Mouse (Mus musculus) brain, embryonic 14.5 days (tissue): ENCODE results near the gene Aff3. TPM values are rescaled to one million over a fixed set of nuclear protein-coding genes. Genes with fewer than 3 reads are reported as not detected.

ENCODE experiments used
- DNase-seq: peaks from one replicate; pipeline ENCODE4 v3.0.0-alpha.2; 2011; ENCODE audit warnings: low read depth
- CTCF ChIP-seq: fragments of 200-500 bp; IDR thresholded peaks from 2 replicates; pipeline ENCODE4 v1.5.1; 2012; ENCODE audit warnings: inconsistent platforms, mild to moderate bottlenecking, moderate library complexity, borderline replicate concordance; ENCODE audit not compliant: insufficient read depth, insufficient read length; ENCODE audit errors: extremely low read depth
- POLR2A ChIP-seq: fragments of 200-500 bp; IDR thresholded peaks from 2 replicates; pipeline ENCODE4 v1.6.1; 2012; ENCODE audit warnings: mild to moderate bottlenecking, inconsistent platforms, borderline replicate concordance; ENCODE audit not compliant: poor library complexity, insufficient read depth, insufficient read length, severe bottlenecking; ENCODE audit errors: extremely low read depth
- polyA plus RNA-seq: library from polyadenylated mRNA; depleted of rRNA; stranded (reverse); fragments of >200 nt; gene quantifications from 2 replicates; pipeline ENCODE4 v1.2.3, GENCODE M21; 2012

The Aff3 gene
- polyA plus RNA-seq, 1 experiment, result 52.5 TPM

DNA sequence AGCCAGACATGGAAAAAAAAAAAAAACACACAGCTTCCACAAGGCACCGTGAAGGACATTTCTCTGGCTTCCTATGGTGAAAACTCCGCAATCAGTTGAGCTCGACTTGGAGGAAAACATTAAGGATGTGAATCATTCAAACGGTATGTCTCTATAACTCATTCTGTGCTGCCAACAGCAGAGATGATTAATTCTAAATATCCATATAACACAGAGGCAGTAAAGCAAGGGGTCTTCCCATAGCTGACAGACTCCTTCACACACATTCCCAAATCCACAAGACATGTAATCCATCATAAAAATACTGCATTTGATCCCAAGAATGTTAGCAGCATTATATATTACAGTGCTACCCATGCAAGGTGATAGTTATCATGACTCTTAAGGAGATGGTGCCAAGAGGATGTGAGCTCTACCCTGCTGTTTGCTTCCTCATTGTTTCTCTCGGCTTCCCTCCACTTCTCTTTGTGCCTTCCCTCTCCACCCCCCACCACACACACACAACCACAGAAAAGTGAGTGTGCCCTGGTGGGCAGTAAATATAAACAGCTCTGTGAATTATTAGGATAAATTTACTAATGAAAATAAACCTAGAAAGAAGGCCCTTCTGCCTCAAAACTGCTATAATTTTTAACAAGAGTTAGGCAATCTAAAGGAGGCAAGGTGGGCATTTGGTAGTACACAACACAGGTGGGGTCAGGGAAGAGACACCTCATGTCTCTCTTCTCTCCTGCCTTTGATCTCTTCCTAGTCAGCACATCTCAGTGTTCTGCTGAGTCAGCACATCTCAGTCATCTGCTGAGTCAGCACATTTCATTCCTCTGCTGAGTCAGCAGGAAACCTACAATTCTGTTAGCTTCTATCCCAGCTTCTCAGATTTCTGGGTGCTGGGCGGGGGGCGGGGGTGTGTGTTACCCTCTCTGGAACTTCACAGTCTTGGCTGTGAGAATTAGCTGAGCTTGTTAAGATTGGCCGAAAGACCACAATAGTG lies 115.8 kb downstream of the Aff3 start:
- TF ChIP-seq CTCF (no peak), POLR2A (no peak)
- DNase-seq, result no peak

DNA sequence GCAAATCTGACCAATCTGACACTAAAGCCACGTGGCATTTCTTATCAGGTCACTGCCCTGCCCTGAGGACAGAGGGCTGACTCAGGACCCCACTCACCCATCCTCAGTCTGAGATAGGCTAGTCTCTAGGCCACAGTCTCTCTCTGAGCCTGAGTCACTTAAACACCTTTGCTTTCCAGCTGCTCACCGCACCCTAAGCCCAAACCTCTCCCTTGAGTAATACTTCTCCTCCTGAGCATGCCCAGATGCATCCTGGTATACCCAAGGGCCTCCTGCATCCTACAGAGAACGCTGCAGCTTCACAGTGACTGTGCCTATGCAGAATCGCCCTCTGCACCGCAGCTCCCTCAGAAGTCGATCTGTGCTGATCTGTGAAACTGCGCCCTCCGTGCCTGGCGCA lies 117.1 kb downstream of the Aff3 start:
- no peak for TF ChIP-seq POLR2A
- TF ChIP-seq CTCF, result no peak

DNA sequence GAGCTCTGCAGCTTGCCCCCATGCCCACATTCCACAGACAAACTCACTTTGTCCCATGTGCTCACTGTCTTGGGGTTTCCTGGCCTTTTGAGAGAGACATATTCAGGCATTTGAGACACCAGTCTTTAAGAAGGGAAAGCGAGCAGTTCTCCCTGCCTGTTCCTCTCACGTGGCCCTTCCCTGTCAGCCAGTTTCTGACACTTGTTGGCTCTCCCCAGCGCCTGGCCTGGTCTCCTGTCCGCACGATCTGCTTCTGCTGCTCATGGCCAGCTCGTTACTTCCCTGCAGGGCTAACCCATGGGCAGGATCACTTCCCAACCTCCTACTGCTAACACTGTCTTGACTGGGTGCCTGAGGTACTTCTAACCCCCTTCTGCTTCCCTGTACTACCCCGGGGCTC lies 118.1 kb downstream of the Aff3 start:
- no peak for DNase-seq
- TF ChIP-seq POLR2A, result no peak
- TF ChIP-seq CTCF, result no peak

More for the DNA sequence above, 117.1 kb downstream of the Aff3 start:
- DNase-seq, result no peak

DNA sequence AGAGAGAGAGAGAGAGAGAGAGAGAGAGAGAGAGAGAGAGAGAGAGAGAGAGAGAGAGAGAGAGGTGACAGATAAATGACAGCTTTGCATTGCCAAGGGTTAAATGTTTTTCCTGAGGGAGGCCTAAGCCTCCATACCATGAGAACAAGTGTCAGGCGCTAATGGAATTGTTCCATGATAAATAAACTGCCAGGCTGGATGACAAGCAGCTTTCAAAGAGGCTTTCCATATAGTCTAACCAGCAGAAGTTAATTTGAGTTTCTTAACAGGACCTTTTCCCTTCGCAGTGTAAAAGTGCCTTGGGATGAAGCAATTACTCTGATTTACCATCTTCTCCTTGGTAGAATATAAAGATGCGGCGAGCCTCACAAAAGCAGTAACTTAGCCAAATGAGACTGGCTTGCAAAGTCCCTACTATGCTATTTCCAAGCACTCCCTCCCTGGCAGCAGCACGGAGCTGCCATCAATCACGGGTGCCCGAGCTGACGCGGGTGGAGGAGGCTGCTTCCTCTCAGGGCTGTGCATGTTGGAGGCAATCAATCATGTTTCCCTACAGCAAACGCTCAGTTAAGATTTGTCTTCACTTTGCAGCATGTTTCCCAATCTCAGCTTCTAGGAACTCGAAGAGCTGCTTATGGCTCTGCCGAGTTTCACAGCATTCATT lies 119.3 kb downstream of the Aff3 start:
- peak; percentile 69 for DNase-seq
- no peak for TF ChIP-seq CTCF
- TF ChIP-seq POLR2A, result no peak

DNA sequence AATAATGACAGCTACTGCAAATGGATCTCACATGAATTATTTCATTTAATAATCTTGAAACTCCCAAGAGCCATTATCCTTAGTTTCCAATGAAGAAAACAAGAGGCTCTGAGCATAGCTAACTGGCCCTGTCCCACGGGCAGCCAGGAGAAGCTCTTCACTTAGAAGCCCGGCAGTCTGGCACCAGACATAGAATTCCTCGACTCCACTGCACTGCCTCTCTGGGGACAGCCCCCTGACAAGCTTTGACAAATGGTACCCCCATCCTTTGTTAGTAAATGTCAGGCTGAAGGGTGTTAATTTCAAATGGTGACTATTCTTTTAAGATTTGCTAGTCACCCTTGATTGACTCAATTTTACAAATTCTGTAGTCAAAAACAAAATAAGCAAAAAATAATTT lies 120.3 kb downstream of the Aff3 start:
- DNase-seq, result no peak
- no peak for TF ChIP-seq POLR2A
- no peak for TF ChIP-seq CTCF

DNA sequence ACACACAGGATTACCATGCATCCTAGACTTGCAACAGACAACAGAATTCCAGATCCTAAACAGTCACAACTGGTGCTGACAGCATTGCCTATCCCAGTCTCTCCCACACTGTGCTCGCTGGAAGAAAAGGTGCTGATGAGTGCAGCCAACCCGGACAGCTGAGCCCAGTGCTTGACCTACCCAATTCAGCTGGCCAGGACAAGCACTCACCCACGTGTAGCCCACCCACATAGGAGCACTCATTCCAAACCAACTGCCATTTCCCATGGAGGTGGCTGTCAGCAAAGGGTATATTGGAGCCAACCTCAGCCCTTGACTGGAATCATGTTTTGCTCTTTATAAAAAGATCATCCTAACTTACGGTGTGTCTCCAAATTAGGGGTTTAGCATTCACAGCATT lies 123.2 kb downstream of the Aff3 start:
- no peak for TF ChIP-seq POLR2A
- no peak for TF ChIP-seq CTCF
- DNase-seq, result no peak

DNA sequence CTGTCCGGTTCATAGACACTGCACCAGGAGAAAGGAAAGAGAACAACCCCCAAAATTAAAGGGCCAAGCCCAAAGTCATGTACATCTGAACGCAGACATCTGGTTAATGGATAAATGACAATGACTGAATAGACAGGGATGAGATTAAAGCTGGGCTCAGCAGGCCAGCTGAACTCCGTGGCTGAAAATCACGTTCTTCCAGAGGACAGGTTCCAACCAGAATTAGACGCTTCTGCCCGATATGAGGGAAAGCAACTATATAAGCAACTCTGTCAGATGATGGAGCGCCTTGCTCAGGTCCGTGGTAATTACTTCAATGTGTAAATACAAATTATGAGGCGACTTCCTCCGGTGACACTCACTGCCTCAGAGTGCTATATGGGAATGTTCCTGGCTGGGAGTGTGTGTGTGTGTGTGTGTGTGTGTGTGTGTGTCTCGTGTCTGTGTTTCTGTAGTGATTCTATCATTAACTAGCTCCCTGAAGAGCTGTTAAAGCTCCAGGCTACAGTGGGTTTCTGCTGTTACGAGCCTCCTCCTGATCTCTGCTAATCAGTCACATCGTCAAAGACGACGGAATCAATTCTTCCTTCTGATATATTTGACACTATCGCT lies 127.7 kb downstream of the Aff3 start:
- DNase-seq, result peak; percentile 56
- TF ChIP-seq POLR2A, result no peak
- no peak for TF ChIP-seq CTCF

DNA sequence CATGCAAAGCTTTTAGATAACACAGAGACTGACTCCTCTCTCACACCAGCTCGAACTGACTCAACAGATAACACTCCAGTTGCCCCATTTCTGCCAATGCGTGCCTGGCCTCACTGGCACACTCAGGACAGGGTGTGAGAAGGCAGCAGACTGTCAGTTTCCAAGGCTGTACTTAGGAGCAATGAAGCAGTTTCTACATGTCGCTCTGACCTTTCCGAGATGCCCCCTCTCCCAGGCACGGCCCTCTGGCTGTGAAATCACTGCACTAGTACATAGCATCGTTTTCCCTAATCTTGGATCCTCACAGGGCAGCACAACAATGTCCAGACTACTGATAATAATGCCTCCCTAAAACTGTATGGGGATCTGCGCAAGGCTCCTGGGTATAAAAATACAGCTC lies 132.2 kb downstream of the Aff3 start:
- no peak for TF ChIP-seq CTCF
- no peak for DNase-seq

DNA sequence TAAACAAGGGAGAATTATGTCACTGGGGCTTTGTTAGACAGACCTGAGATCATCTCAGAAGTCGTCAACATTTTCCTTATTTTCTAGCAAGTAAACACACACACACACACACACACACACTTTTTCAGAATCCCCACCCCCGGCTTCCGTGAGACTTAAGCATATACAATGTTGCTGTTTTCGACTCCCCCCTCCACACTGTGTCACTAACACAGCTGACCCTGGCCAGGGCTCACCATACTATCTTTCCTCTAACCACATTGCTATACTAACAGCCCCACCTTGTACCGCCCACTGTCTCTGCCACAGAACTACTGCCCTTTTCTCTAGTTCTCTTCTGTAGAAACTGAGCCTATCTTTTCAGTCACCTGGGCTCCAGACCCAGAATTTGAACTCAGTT lies 136.1 kb downstream of the Aff3 start:
- DNase-seq, result no peak
- TF ChIP-seq POLR2A (no peak), CTCF (no peak)

DNA sequence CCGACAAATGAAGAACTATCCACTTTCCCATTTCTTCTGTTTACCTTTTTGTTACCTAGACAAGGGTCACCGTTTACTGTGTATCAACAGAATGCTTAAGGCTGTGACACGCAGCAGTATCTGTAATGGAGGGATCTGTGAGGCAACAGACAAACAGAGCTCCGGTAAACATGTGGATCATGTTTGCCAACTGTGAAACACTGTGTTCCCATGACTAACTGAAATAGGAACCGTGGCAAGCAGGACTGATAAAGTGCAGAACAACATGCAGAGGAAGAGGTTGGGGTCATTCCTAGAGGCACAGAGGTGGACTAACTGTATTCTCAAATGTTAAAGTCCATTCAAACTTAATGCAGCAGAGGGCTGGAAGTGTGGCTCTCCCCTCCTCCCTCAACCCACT lies 138.2 kb downstream of the Aff3 start:
- TF ChIP-seq CTCF (no peak), POLR2A (no peak)

DNA sequence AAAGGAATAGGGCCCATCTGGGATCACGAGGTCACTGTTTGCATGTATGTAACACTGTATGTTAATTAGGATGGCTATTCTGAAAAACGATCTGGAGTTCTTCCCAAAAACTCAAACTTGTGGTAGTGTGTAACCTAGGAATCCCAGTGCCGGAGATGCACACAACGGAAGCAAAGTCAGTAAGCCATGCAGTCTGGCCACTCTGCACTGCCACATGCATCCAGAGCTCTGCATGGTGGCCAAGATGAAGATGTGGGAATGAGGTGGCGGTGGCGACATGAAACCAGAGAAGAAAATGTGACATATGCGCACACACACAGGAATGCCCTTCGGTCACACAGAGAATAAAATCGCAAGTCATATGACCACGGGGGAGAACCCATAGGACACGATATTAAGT lies 143.1 kb downstream of the Aff3 start:
- no peak for TF ChIP-seq POLR2A
- TF ChIP-seq CTCF, result no peak
- no peak for DNase-seq

More for the DNA sequence above, 138.2 kb downstream of the Aff3 start:
- no peak for DNase-seq

DNA sequence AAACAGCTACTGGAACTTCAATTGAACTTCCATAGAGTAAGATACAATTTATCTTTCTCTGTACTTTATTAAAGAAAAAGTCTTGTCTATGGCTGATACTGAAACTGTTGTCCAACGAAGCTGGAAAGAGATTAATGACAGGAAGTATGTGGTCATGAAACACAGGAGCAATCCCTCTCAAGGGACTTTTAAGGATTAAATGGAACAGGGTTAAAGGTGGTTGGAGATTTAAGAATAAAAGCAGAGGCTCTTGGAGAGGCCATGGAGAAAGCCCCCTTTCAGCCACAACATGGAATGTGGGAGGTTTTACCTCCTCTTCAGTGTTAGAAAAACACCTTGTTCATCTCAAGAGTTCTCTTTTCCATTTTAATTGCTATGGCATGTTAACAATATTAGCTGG lies 148.5 kb downstream of the Aff3 start:
- TF ChIP-seq POLR2A (no peak), CTCF (no peak)
- no peak for DNase-seq

DNA sequence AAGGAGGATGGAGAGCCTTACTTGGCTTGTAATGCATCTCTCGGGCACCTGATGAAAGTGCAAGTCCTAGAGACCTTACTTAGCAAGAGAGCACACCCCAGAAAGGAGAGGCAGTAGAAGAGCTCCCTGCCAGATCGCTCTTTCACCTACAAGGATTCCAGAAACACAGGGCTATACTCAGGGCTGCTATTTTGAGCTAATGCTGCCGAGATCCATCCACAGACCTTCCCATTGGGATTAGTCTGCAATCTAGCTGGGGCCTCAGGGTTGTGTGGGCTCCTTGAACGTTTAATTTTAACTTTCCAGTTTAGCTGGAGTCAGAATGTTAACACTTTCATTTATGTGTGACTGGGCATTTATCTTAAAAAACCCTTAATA lies 150.1 kb downstream of the Aff3 start:
- no peak for DNase-seq
- TF ChIP-seq POLR2A (no peak), CTCF (no peak)
